Mouse (Mus musculus) brain, embryonic 18.5 days (tissue): ENCODE measurements around the gene Exoc4.

Experiments used
- DNase-seq: peaks from one replicate; pipeline ENCODE4 v3.0.0-alpha.2; 2012; ENCODE audit warnings: low read depth, low spot score

Exoc4 gene

DNA sequence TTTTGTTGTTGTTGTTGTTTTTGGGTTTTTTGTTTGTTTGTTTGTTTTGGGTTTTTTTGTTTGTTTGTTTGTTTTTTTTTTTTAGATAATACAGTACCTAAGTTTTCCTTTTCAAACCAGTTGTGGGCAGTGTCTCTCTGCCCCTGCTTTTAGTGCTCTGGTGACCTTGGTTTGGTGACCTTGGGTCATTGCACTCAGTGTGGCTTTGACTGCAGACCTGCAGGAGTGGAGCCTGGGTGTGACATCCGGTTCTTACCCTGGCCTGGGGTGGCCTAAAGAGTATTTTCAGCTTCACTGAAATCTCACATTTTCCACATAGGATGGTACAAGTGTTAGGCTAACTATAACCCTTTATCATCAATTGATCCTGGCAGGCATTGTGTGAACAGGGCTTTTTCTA, 371.8 kb downstream of the Exoc4 start:
- DNase-seq = no peak

DNA sequence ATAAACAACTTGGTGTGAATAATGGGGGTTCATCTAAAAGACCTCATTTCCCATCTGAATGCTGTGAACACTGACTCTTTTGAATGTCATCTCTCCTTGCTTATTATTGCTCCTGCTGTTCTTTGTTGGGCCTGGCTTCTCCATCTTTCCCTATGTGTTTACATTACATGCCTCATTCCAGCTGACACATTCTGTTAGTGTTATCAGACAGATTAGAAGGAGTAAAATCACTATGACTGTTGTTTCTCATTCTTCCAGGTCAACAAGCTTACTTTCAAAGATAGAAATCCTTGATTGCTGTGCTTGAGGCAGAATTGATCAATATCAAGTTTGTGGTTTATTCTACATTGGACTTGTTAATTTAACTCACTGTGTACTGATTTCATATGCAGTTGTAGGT, 377.0 kb downstream of the Exoc4 start:
- DNase-seq = no peak

- no peak for DNase-seq
Observed at GRCm38 (mm10) chr6:33631133-33631532, 382.2 kb downstream of the Exoc4 start.

DNA sequence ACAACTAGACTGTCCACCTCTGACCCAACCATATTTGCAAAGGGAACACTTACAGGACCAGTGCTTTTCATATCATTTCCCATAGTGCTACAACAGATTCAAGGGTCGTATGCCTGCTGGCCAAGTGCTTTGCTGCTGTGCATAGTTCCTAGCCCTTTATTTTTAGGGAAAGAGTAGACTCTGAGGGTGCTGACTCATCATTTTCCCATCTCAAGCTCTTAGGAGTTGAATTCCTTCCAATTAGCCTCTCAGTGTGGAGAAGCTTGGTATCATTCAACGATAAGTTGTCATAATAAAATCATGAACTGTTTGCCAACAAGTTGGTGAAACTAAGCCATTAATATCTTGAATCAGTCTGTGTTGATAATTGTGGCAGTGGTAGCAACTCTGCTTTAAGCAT, 388.3 kb downstream of the Exoc4 start:
- DNase-seq = no peak

GRCm38 (mm10) chr6:33681778-33682640, 433.1 kb downstream of the Exoc4 start:
- peak; percentile 62 for DNase-seq

GRCm38 (mm10) chr6:33683533-33683932, 434.6 kb downstream of the Exoc4 start:
- no peak for DNase-seq

GRCm38 (mm10) chr6:33685321-33685720, 436.4 kb downstream of the Exoc4 start:
- no peak for DNase-seq

- DNase-seq = no peak
Observed at GRCm38 (mm10) chr6:33690601-33691000, 441.7 kb downstream of the Exoc4 start.

DNA sequence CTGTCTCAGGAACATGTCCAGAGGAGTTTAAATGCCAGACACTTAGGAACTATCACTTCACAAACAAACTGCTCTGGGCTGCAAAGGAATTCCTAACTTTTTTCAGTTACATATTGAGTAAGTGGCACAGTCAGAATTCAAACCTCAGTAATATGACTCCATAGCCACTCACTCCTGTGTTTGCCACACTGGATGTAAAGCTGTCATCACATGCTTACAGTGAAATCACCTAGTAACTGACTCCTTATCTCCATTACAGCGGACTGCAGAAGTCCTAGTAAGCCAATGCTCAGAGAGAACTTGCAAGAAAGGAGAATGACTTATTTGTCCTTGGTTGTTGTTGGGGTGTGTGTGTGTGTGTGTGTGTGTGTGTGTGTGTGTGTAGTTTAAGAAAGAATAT, 448.1 kb downstream of the Exoc4 start:
- DNase-seq = no peak

DNA sequence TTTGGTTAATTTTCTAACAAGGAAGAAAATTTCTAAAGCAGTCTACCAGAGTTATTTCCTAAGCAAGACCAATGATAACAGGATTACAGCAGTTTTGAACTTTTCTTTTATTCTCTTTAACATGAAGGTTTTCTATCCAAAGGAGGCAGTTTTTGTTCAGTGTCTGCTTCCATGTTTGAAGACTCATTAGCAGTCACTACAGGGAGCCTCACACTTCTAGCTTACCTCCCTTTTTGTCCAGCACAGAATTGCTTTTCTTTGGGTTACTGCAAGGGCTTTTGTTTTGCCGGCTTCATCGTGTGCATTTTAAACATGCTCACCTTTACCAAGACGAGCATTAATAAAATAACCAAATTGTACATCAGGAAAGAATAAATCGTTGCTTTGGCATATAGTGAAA, 460.0 kb downstream of the Exoc4 start:
- DNase-seq = no peak

GRCm38 (mm10) chr6:33709340-33709739, 460.5 kb downstream of the Exoc4 start:
- DNase-seq = no peak

DNA sequence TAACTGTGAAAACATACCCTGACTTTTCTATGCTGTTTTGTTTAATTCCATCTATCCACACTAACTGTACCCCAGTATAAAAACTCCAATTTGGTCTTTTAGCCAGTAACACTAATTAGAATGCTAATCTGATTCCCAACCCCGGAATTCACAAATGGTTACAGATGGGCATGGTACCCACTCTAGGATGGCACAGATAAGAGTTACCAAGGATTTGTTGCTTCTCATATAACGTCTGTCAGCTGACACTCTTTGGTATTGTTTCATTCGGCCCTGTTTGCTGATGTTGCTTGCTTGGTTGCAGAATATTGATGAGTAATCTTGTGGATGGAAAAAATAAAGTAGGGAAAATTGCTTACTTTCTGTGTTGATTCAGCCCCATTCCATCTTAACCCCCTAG, 462.9 kb downstream of the Exoc4 start:
- DNase-seq = no peak

- DNase-seq = no peak
Observed at GRCm38 (mm10) chr6:33712540-33713118, 463.7 kb downstream of the Exoc4 start.

DNA sequence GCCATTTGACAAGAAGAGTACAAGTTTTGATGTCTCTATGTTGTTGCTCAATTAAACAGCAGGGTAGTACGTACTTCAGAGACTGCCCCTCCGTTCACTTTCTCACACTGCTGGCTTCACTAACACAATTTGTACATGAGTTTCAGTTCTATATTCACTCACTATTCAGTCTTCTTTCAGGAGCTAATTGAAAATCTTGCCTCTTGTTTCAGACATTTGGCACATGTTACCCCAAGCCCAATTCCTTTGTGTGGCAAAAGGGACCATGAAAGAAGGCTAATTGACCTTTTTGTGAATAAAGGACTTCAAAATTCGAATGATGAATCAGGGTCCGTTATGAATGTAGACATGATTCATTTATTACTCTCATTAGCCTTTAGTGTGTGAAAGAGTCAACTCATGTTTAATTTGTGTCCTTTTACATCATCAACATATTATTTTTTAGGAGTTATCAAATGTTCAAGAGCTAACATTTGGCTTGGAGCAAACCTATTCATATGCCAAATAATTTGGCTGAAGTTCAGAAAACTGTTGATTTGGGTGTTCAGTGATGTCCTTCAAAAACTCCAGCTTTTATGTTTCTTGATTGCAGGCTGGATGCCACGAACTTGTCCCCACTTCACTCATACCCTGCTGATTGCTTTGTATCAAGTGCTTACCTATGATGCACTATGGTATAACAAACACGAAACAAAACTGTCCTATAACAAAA, 467.5 kb downstream of the Exoc4 start:
- DNase-seq = no peak

GRCm38 (mm10) chr6:33721166-33721565, 472.3 kb downstream of the Exoc4 start:
- DNase-seq = no peak

- no peak for DNase-seq
Observed at GRCm38 (mm10) chr6:33722811-33723210, 473.9 kb downstream of the Exoc4 start.

DNA sequence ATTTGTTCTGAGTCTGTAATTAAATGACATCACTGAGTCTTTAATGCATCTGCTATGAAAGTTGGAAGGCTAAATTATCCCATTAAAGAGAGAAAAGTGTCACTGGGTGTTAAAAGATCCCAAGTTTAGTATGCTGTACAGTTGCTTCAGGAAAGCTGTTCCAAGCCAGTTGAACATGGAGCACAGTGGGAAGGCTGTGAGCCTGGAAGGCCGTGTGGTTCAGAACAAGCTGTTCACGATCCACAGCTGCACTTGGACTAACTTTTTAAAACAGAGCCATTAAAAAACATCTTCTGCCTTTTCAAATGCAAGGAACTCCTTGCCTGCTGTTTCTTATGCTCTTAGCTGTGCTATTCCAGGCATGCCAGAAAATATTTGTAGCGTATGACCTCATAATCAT, 475.7 kb downstream of the Exoc4 start:
- no peak for DNase-seq

DNA sequence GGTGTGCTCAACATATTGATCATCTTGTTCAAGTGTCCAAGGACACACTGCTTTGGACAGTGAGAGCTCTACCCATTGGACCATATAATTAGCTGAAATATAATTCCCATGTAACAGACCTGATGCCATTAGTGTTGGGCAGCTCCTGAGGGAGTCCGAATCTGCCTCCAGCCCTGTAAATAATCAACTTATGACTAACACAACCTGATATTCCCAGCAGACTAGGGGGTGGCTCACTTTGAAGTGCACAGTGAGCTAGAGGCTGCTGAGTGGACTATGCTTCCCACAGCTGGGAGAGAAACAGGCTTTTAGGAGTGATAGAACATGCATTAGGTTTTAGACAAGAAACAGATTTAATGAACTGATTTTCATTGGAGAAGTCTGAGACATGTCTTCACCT, 478.4 kb downstream of the Exoc4 start:
- DNase-seq = no peak

GRCm38 (mm10) chr6:33732214-33732613, 483.3 kb downstream of the Exoc4 start:
- DNase-seq = no peak

DNA sequence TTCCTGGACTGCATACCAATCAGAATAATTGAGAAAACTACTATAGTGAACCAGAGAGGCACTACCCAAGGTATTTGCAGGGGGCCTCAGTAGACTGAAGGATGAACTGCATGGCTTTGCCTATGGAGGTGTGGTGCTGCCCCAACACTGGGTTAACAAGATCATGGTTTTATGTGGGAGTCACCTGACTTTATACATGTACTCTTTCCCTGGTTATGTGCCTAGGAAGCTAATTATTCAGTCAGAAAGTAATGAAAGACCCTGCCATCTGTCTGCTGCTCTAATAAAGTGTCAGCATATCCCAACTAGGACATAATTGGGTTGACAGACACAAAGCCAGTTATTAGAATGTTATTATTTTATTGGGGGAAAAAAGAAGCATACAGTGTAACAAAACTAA, 484.7 kb downstream of the Exoc4 start:
- DNase-seq = no peak

DNA sequence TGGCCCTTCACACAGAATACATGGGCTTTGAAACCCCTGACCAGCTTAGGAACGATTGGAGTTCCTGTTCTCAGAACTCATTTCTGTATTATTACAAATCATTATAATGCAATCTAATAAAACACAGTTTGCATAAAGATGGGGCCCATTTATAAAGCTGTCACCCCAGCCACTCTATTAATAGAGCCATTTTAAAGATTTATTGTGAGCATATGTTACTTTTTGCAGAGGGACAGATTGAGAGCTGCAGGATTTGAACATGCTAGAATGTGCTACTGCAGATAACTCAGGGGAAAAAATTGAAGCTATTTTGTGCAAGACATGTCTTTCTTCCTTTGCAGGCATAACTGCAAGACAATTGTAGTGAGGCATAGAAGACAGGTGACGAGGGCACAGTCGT, 485.1 kb downstream of the Exoc4 start:
- no peak for DNase-seq

DNA sequence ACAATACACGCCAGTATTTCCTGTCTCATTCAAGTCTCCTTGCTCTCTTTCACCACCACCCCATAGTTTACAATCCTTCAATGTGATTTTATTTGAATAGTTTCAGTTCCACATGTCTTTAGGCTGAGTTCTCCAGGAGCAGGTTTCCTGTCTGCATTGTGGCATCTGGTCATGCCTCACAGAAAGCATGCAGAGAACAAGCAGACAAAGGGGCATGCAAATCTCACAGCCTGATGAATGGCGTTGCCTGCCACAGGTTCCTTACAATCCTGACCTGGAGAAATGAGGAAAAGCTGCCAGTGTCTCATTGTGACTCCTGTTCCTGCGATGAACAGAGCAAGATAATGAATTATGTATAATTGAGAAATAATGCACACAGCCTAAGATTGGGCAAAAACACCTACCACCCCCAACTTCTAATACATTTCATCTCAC, 490.0 kb downstream of the Exoc4 start:
- no peak for DNase-seq

DNA sequence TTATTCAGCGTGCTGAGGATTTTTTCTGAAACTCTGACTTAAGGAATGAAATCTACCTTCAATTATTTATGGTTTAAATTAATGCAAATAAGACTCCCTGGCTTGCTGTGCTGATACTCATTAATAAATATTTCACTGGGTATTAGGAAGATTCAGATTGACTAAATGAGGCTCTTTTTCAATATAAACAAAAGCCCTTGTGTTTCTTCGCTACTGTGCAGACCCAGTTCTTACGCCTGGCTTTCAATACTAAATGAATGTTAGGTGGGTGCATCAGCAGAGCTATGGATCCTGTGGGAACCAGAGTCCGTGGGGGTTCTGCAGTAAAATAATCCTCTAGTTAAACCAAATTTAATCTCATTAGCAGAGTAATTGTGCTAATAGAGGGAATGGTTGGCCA, 490.4 kb downstream of the Exoc4 start:
- no peak for DNase-seq
